Mouse (Mus musculus): ENCODE measurements at regions not wholly inside any gene's neighbourhood (a gene's known extent, or its start where the extent isn't known, plus 50 kb on each side); places are given as distances from the start of the nearest gene placed in this dataset.

DNA sequence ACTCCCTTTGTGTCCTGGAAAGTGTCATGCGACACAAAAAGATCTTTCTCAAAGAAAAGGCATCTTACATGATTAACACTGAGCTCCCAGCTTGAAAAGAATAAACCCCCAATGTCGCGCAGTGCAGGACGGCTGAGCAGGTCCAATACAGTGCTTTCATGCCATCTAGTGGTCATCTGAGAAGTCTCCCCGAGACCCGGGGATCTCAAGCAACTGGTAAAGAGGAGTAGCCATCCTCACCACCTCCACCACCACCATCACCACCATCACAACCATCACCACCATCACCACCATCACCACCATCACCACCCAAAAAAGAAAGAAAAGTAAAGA, 430.7 kb upstream of the Ccnh start:
- peak; percentile 50 for TF ChIP-seq CTCF (IDR thresholded peaks at IDR 0.05; ENCODE audit: low read depth, low read length)
- no peak for TF ChIP-seq POLR2A (IDR thresholded peaks at IDR 0.05; ENCODE audit: extremely low read depth, insufficient read depth, low read length)

Measured in liver, adult 2 months (tissue).